Mouse (Mus musculus) liver, embryonic 14.5 days (tissue): ENCODE measurements at regions not wholly inside any gene's neighbourhood (a gene's known extent, or its start where the extent isn't known, plus 50 kb on each side); places are given as distances from the start of the nearest gene placed in this dataset.

Experiments
- ATAC-seq: fragments of 200-750 bp; cut with Nextera tagmentation; 2 replicates; pipeline ENCODE4 v1.8.0; 2017; ENCODE audit warnings: moderate number of reproducible peaks, mild to moderate bottlenecking, moderate library complexity; ENCODE audit not compliant: insufficient read depth
- DNase-seq, 3 experiments: peaks; one replicate each; pipeline ENCODE4 v3.0.0-alpha.2; 2012 to 2013; ENCODE audit warnings: low read depth in 3 of 3, low spot score in 3 of 3
- H3K27ac ChIP-seq: fragments of 300-500 bp; sonication (generic); 2 replicates; pipeline ENCODE4 v1.5.1; 2014; ENCODE audit warnings: moderate library complexity, mild to moderate bottlenecking, control low read depth, inconsistent platforms
- H3K27me3 ChIP-seq: fragments of 300-500 bp; sonication (generic); 2 replicates; pipeline ENCODE4 v1.6.1; 2014; ENCODE audit warnings: mild to moderate bottlenecking, low read length, moderate library complexity; ENCODE audit not compliant: control insufficient read depth, insufficient read depth
- H3K36me3 ChIP-seq: fragments of 300-500 bp; sonication (generic); replicated peaks from 2 replicates; pipeline ENCODE4 v1.6.1; 2014; ENCODE audit warnings: low read depth; ENCODE audit not compliant: control insufficient read depth, insufficient read depth
- H3K4me1 ChIP-seq, 2 experiments: fragments of 200-500 bp in 1 of 2; fragments of 300-500 bp in 1 of 2; sonication (generic) in 1 of 2; replicated peaks; 2 replicates each; pipeline ENCODE4 v1.6.1; 2012 to 2014; ENCODE audit warnings: antibody characterized with exemption in 1 of 2, inconsistent platforms in 1 of 2, low read length in 1 of 2; ENCODE audit not compliant: control insufficient read depth in 2 of 2, insufficient read depth in 2 of 2
- H3K4me2 ChIP-seq: fragments of 300-500 bp; sonication (generic); 2 replicates; pipeline ENCODE4 v1.6.1; 2014; ENCODE audit warnings: low read depth, mild to moderate bottlenecking, control low read depth, moderate library complexity
- H3K4me3 ChIP-seq, 2 experiments: fragments of 200-500 bp in 1 of 2; fragments of 300-500 bp in 1 of 2; sonication (generic) in 1 of 2; 2 replicates each; pipeline ENCODE4 v1.5.1; 2012 to 2014; ENCODE audit warnings: low read depth in 2 of 2, low read length in 2 of 2, mild to moderate bottlenecking in 2 of 2, control low read depth in 1 of 2, inconsistent platforms in 1 of 2, moderate library complexity in 1 of 2; ENCODE audit not compliant: insufficient read depth in 1 of 2
- H3K9ac ChIP-seq: fragments of 300-500 bp; sonication (generic); replicated peaks from 2 replicates; pipeline ENCODE4 v1.6.1; 2014; ENCODE audit warnings: mild to moderate bottlenecking, control low read depth, moderate library complexity
- H3K9me3 ChIP-seq: fragments of 300-500 bp; sonication (generic); 2 replicates; pipeline ENCODE4 v1.6.1; 2016; ENCODE audit warnings: low read length, mixed read lengths; ENCODE audit not compliant: control insufficient read depth
- CTCF ChIP-seq: IDR thresholded peaks from 2 replicates; pipeline ENCODE4 v1.5.1; 2016; ENCODE audit warnings: antibody characterized with exemption, low read depth, control low read depth
- EP300 ChIP-seq: IDR thresholded peaks from 2 replicates; pipeline ENCODE4 v1.6.1; 2016; ENCODE audit warnings: antibody characterized with exemption, low read depth
- WGBS: fragments of 180-500 bp; shearing (Covaris S2); extraction: QIAGEN DNeasy Blood & Tissue Kit; methylation state at CpG from one replicate; pipeline ENCODE4 v1.1.7; 2014; ENCODE audit not compliant: insufficient replicate concordance; 5-methylcytosine and 5-hydroxymethylcytosine counted together

DNA sequence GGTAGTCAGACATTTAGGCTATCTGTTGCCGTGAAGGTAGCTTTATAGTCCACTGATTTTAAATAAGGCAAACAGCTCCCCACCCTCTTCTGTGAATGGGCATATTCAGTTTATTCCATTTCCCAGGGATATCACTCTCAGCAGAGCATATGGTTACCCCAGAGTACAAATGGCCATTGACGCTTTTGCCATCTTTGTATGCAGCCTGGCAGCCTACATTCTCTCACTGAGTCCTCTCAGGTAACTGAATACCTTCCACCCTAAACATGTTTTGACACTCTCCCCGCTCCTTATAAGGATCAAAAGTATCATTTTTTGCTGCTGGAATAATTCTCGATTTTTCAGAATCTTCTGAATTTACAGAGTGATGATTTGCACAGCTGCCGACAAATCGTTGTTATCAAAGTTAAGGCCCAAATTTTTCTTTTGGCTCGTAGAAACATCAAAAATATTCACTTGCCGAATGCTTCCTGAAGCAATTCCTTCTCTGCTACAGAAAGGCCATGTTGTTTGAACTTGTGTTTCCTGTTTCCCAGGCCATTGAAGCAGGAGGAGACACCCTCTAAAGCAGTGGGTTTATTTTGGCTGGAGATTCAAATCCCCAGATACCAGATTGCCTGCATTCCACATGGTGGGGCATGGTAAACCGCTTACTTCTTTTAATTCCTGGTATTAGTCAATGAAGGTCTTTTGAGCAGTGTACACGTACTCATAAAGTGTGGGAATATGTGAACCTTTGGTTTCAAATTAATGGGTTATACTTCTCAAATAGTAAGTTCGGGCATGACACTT, 108.1 kb upstream of the Usp25 start:
- DNase-seq (no peak), ATAC-seq (no peak)
- Histone ChIP-seq H3K4me1 (no peaks in the 10 kb centered on the region), H3K27ac (no peak overlapping the region), H3K4me3 (no peak overlapping the region), H3K36me3 (no peaks in the 10 kb centered on the region), H3K27me3 (no peaks in the 10 kb centered on the region), H3K9ac (no peak overlapping the region), H3K9me3 (no peaks in the 10 kb centered on the region), H3K4me2 (no peak overlapping the region)
- TF ChIP-seq CTCF, result no peak
- no peak for TF ChIP-seq EP300
- WGBS, result 64% methylated on average over 11 of the region's 11 CpGs

DNA sequence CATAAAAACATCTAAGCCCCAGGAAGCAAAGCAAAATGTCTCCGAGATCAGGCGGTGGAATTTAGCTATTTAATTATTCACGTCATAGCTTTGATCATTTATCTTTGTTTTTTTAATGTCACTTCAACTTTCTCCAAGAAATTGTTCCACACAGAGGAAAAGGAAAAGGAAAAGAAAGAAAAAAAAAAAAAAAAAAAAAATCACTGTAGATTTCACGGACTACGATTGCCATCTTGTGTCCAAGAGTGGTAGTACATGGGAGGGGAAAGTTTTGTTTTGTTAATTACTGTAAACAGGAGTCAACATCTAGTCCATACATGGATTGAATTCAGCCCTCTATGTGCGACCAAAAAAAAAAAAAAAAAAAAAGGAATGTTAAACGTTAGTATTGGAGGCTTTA, 114.4 kb upstream of the Usp25 start:
- peak in 1 of 3 experiments; percentile 12 for DNase-seq
- Histone ChIP-seq H3K9me3 (no peaks in the 10 kb centered on the region), H3K27me3 (no peaks in the 10 kb centered on the region), H3K9ac (no peak overlapping the region), H3K4me2 (no peak overlapping the region), H3K27ac (no peak overlapping the region), H3K4me1 (no peaks in the 10 kb centered on the region), H3K4me3 (no peak overlapping the region), H3K36me3 (no peaks in the 10 kb centered on the region)
- ATAC-seq, result no peak
- WGBS, result 16% methylated on average over 7 of the region's 7 CpGs
- no peak for TF ChIP-seq EP300
- TF ChIP-seq CTCF, result peak; percentile 45; the same call in 1 of the 2 replicates

DNA sequence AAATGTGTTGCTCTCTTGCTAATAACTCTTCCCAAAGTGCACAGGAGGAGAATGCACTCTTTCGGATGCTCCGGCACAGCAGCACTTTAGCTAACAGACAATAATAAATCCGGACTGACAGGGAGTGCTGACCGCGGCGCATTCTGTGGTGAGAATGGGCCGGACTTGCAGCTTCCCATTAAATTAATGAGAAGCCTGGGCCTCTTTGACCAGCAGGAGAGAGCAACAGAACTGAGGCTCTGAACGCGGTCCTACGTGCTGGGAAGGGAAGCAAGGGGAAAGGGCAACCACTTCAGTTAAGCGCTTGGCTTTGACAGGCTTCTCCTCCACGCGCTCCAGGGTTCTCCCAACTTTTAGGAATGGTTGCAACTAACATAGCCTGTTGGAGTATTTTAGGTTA, 117.2 kb upstream of the Usp25 start:
- Histone ChIP-seq H3K9ac (no peak overlapping the region), H3K4me2 (no peak overlapping the region), H3K9me3 (no peaks in the 10 kb centered on the region), H3K36me3 (no peaks in the 10 kb centered on the region), H3K27me3 (no peaks in the 10 kb centered on the region), H3K27ac (no peak overlapping the region), H3K4me1 (no peaks in the 10 kb centered on the region), H3K4me3 (no peak overlapping the region)
- DNase-seq (no peak), ATAC-seq (no peak)
- 37% methylated on average over 13 of the region's 13 CpGs for WGBS
- TF ChIP-seq EP300, result no peak
- no peak for TF ChIP-seq CTCF

DNA sequence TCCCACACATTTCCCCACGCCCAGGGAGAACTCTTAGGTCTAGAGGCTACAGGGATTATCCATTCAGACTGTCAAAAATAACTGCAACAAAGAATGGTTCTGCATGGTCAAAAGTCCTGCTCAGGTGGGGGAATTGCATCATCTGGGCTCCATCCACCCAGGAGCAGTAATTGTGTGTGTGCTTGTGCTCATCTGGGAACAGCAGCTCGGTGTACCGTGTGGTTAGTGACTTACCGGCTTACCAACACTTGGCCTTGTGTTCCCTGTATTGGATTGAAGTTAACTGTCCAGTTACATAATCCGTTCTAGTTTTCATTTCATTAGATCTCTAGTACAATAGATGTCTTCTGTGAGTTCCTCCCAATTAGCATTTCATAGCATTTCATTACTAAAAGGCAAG, 117.7 kb upstream of the Usp25 start:
- DNase-seq, result no peak
- TF ChIP-seq EP300, result no peak
- no peak for TF ChIP-seq CTCF
- Histone ChIP-seq H3K9ac (no peak overlapping the region), H3K27ac (no peak overlapping the region), H3K4me3 (no peak overlapping the region), H3K4me1 (no peaks in the 10 kb centered on the region), H3K4me2 (no peak overlapping the region), H3K9me3 (no peaks in the 10 kb centered on the region), H3K27me3 (no peaks in the 10 kb centered on the region), H3K36me3 (no peaks in the 10 kb centered on the region)
- no peak for ATAC-seq
- 51% methylated on average over 5 of the region's 5 CpGs for WGBS

DNA sequence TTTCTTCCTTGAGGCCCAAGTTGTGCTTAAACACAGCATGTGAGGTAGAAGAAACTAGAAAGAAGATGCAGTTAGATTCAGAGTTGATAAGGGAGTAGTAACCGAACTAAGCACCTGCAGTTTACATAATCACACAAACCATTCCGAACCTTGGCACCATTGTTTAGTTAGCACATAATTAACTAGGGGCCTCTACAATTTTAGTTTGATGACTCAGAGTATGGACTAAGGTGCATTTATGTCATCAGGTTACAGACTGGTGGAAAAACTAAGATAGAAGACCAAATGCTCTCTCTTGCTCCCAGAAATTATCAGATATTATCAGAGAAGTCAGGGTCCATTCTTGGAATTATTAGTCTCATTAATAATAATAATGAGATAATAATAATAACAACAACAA, 134.9 kb upstream of the Usp25 start:
- TF ChIP-seq CTCF, result no peak
- no peak for TF ChIP-seq EP300
- no peak overlapping the region for H3K4me2 ChIP-seq
- no peak for ATAC-seq
- H3K4me1 ChIP-seq, result no peaks in the 10 kb centered on the region
- no peak for DNase-seq
- H3K36me3 ChIP-seq, result no peaks in the 10 kb centered on the region
- H3K27me3 ChIP-seq, result no peaks in the 10 kb centered on the region
- H3K4me3 ChIP-seq, result no peak overlapping the region
- 67% methylated on average over 2 of the region's 2 CpGs for WGBS
- no peaks in the 10 kb centered on the region for H3K9me3 ChIP-seq
- H3K27ac ChIP-seq, result no peak overlapping the region
- no peak overlapping the region for H3K9ac ChIP-seq
